Mouse (Mus musculus) MEL (cell line): ENCODE measurements around the gene Slc44a1. TPM values are rescaled to one million over a fixed set of nuclear protein-coding genes. Genes with fewer than 3 reads are reported as not detected.
A peak's percentile ranks its signal among the peaks of the same experiment; 100 is the strongest.

Experiments
- DNase-seq: peaks from one replicate; pipeline ENCODE4 v3.0.0; 2011; ENCODE audit warnings: low read depth, low spot score
- H3K27ac ChIP-seq: 2 replicates; pipeline ENCODE4 v1.5.1; 2012; ENCODE audit warnings: low read depth, mild to moderate bottlenecking, control low read depth, low read length, moderate library complexity; ENCODE audit not compliant: control insufficient read depth
- H3K27me3 ChIP-seq, 2 experiments: fragments of 150-350 bp in 1 of 2; sonication (generic) in 1 of 2; 2 replicates each; pipeline ENCODE4 v1.6.1; 2012; ENCODE audit warnings: low read length in 2 of 2, mild to moderate bottlenecking in 2 of 2, improper control_type of control experiment in 1 of 2, moderate library complexity in 1 of 2; ENCODE audit not compliant: insufficient read depth in 2 of 2, control insufficient read depth in 1 of 2
- H3K36me3 ChIP-seq, 2 experiments: 2 replicates each; pipeline ENCODE4 v1.6.1; 2012 to 2014; ENCODE audit warnings: low read length in 2 of 2, improper control_type of control experiment in 1 of 2, inconsistent platforms in 1 of 2, mild to moderate bottlenecking in 1 of 2; ENCODE audit not compliant: insufficient read depth in 2 of 2, control insufficient read depth in 1 of 2
- H3K4me1 ChIP-seq, 2 experiments: fragments of 150-350 bp in 1 of 2; sonication (generic) in 1 of 2; 2 replicates each; pipeline ENCODE4 v1.6.1; 2012; ENCODE audit warnings: low read length in 2 of 2, improper control_type of control experiment in 1 of 2, mild to moderate bottlenecking in 1 of 2; ENCODE audit not compliant: insufficient read depth in 2 of 2, control insufficient read depth in 1 of 2
- H3K4me3 ChIP-seq, 2 experiments: fragments of 150-350 bp in 1 of 2; sonication (generic) in 1 of 2; 2 replicates each; pipeline ENCODE4 v1.5.1; 2012; ENCODE audit warnings: low read depth in 2 of 2, low read length in 2 of 2, mild to moderate bottlenecking in 2 of 2, moderate library complexity in 2 of 2, control low read depth in 1 of 2, improper control_type of control experiment in 1 of 2; ENCODE audit not compliant: control insufficient read depth in 1 of 2, insufficient read depth in 1 of 2
- H3K79me2 ChIP-seq: 2 replicates; pipeline ENCODE4 v1.6.1; 2012; ENCODE audit warnings: mild to moderate bottlenecking, low read length, moderate library complexity; ENCODE audit not compliant: control insufficient read depth, poor library complexity, insufficient read depth
- H3K9ac ChIP-seq: 2 replicates; pipeline ENCODE4 v1.6.1; 2012; ENCODE audit warnings: low read depth, mild to moderate bottlenecking, control low read depth, low read length, moderate library complexity; ENCODE audit not compliant: control insufficient read depth, poor library complexity, severe bottlenecking
- H3K9me3 ChIP-seq: fragments of 150-350 bp; sonication (generic); replicated peaks from 2 replicates; pipeline ENCODE4 v1.6.1; 2012; ENCODE audit warnings: mild to moderate bottlenecking, low read length, improper control_type of control experiment, moderate library complexity; ENCODE audit not compliant: insufficient read depth
- CHD1 ChIP-seq: IDR thresholded peaks from 2 replicates; pipeline ENCODE4 v1.6.1; 2012; ENCODE audit warnings: low read depth, mild to moderate bottlenecking, inconsistent platforms, low read length, improper control_type of control experiment
- E2F4 ChIP-seq: IDR thresholded peaks from 2 replicates; pipeline ENCODE4 v1.6.1; 2011; ENCODE audit warnings: low read depth, low read length, improper control_type of control experiment, borderline replicate concordance
- EP300 ChIP-seq, 2 experiments: IDR thresholded peaks; 2 replicates each; pipeline ENCODE4 v1.6.1; 2011; ENCODE audit warnings: improper control_type of control experiment in 2 of 2, low read length in 2 of 2, low read depth in 1 of 2, mild to moderate bottlenecking in 1 of 2
- ETS1 ChIP-seq: IDR thresholded peaks from 2 replicates; pipeline ENCODE4 v1.6.1; 2012; ENCODE audit warnings: low read depth, mild to moderate bottlenecking, inconsistent platforms, low read length, improper control_type of control experiment, moderate library complexity
- GATA1 ChIP-seq: IDR thresholded peaks from 2 replicates; pipeline ENCODE4 v1.6.1; 2011; ENCODE audit warnings: low read depth, low read length, improper control_type of control experiment
- HCFC1 ChIP-seq: IDR thresholded peaks from 2 replicates; pipeline ENCODE4 v1.6.1; 2012; ENCODE audit warnings: low read depth, mild to moderate bottlenecking, inconsistent platforms, low read length, improper control_type of control experiment, moderate library complexity
- MYB ChIP-seq: IDR thresholded peaks from 2 replicates; pipeline ENCODE4 v1.6.1; 2011; ENCODE audit warnings: mild to moderate bottlenecking, low read depth, low read length, improper control_type of control experiment
- POLR2AphosphoS2 ChIP-seq: IDR thresholded peaks from 2 replicates; pipeline ENCODE4 v1.6.1; 2011; ENCODE audit warnings: low read length, improper control_type of control experiment
- RCOR1 ChIP-seq: IDR thresholded peaks from 2 replicates; pipeline ENCODE4 v1.6.1; 2012; ENCODE audit warnings: low read depth, mild to moderate bottlenecking, inconsistent platforms, low read length, improper control_type of control experiment
- TAL1 ChIP-seq: IDR thresholded peaks from 2 replicates; pipeline ENCODE4 v1.6.1; 2012; ENCODE audit warnings: mild to moderate bottlenecking, inconsistent platforms, low read length, moderate library complexity, mixed read lengths
- TCF12 ChIP-seq: IDR thresholded peaks from 2 replicates; pipeline ENCODE4 v1.6.1; 2014; ENCODE audit warnings: low read depth, mild to moderate bottlenecking, inconsistent platforms, low read length, improper control_type of control experiment, moderate library complexity
- ZNF384 ChIP-seq: IDR thresholded peaks from 2 replicates; pipeline ENCODE4 v1.6.1; 2012; ENCODE audit warnings: low read depth, mild to moderate bottlenecking, inconsistent platforms, low read length, improper control_type of control experiment
- polyA plus RNA-seq, 2 experiments: library from polyadenylated mRNA; stranded (reverse) in 1 of 2; unstranded in 1 of 2; fragments of >175 nt in 1 of 2; fragments of >200 nt in 1 of 2; gene quantifications; 2 replicates each; pipeline versions ENCODE4 v1.2.1 to v1.2.4; 2012; ENCODE audit warnings: low replicate concordance in 2 of 2, low read depth in 1 of 2; ENCODE audit not compliant: insufficient read length in 2 of 2, insufficient read depth in 1 of 2, missing spikeins in 1 of 2
- total RNA-seq: library from RNA; depleted of rRNA; stranded (reverse); fragments of 300-350 nt; gene quantifications from 2 replicates; pipeline ENCODE4 v1.2.3, GENCODE M21; 2012

Gene Slc44a1
- total and polyA plus RNA-seq, 3 experiments, result 9.6 to 10.6 TPM; not detected in 1

DNA sequence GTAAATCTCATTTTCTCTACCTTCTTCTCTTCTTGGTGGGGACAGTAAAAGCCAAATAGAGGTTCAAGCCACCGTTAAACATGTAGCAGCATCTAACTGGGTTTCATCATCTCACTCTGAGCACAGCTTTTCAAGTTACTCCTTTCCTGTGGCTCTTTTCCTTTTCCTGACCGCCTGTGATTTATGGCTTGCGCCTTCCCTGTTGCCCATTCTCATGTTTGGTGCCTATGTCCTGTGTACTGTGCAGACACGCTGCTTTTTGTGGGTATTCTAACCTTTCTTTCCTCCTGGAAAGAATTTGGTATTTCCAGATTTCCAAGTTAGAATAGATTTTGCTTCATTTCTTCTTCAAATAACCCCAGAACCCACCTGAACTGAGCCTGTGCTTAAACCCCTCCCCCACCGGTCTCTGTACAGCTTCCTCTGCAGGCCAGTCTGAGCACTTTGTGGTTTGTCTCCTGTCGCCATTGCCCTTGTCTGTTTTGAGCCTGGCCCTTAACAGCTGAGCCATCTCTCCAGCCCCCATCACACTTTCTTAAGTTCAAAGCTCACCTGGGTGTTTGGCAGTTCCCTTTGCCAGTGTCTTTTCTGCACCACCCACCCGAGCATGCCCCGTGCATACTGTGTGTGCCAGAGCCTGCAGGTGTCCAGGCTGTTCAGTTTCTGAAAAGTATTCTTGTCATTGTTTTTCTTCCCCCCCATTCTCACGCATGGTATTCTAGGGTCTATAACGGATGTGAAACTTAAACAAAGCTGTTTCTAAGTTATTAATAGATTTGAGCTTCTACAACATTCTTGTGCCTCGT lies 73.3 kb downstream of the Slc44a1 start:
- Histone ChIP-seq H3K4me1 (peaks cover 3 to 5% of the 10 kb centered on the region in 2 experiments; a peak in 3 of 4 replicates), H3K9me3 (no peaks in the 10 kb centered on the region), H3K27me3 (no peaks in the 10 kb centered on the region), H3K79me2 (no peaks in the 10 kb centered on the region), H3K9ac (no peak overlapping the region), H3K27ac (no peak overlapping the region), H3K36me3 (no peaks in the 10 kb centered on the region; a peak in 1 of 4 replicates), H3K4me3 (no peak overlapping the region)
- no peak for TF ChIP-seq HCFC1
- TF ChIP-seq RCOR1, result no peak
- no peak for TF ChIP-seq CHD1
- no peak for TF ChIP-seq POLR2AphosphoS2
- TF ChIP-seq GATA1, result no peak
- DNase-seq, result no peak

DNA sequence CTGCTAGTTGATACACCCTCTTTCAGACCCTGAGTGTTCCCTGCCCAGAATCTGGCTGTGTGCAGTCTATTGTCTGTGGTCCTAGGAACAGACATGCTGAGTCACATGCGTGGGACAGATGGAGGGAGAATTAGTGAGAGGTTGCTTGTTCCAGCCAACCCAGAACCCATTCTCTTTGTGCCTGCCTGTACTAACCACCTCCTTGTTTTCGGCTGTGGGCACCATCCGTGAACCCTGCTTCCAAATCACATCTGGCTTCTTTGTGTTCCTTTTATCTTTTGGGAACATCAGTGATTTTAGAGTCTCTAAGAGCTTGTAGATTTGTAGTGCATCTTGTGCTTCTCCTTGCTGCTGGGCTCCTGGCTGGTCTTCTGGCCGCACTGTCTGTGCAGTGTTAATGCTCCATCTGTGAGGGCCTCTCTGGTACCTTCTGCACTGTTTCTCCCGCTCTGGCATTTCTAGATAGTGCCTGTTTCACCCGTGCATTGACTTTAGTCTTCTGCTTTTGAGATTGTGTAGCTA lies 75.9 kb downstream of the Slc44a1 start:
- Histone ChIP-seq H3K36me3 (peaks cover 0 to 3% of the 10 kb centered on the region in 2 experiments; a peak in 1 of 4 replicates), H3K9me3 (no peaks in the 10 kb centered on the region), H3K4me1 (peaks cover 3 to 13% of the 10 kb centered on the region in 2 experiments; a peak in 3 of 4 replicates), H3K79me2 (no peaks in the 10 kb centered on the region), H3K27me3 (no peaks in the 10 kb centered on the region), H3K27ac (no peak overlapping the region), H3K4me3 (no peak overlapping the region)
- no peak for DNase-seq
- no peak for TF ChIP-seq ZNF384
- no peak for TF ChIP-seq RCOR1
- no peak for TF ChIP-seq TAL1
- no peak for TF ChIP-seq E2F4
- TF ChIP-seq, all 39 proteins: peak for 0
- H3K9ac ChIP-seq, result no peak overlapping the region

DNA sequence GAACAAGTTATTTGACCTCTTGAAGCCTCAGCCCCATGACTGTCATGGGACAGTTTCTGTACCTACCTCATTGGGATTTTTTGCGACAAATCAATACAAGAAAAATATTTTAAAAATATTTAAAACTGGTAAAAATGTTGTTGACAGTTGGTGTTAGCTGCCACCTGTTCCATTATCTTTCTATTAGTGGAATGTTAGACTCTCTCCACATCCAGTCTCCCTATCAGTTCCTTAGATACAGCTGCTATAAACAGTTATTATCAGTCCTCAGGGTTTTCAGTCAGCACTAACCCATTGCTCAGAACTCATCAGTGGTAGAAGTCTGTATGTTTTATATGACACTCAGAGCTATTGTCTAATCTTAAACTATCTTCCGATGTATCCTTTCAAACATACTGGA lies 79.2 kb downstream of the Slc44a1 start:
- peaks cover 3 to 13% of the 10 kb centered on the region in 2 experiments; a peak in 3 of 4 replicates for H3K4me1 ChIP-seq
- H3K27ac ChIP-seq, result no peak overlapping the region
- TF ChIP-seq HCFC1 (no peak), MYB (0 out of 2 replicates have a peak, but pooled peaks have one; percentile 26), EP300 (IDR thresholded peaks at IDR 0.05; ENCODE audit: low read depth in 1 of 2, low read length in 2 of 2) (peak; percentile 37 to 63; a peak in 1 of 4 replicates), TCF12 (peak; percentile 52; the same call in 1 of the 2 replicates), ETS1 (peak; percentile 44; the same call in 1 of the 2 replicates), GATA1 (peak; percentile 32; the same call in 1 of the 2 replicates)
- no peak overlapping the region for H3K4me3 ChIP-seq
- H3K27me3 ChIP-seq, result no peaks in the 10 kb centered on the region
- H3K9me3 ChIP-seq, result no peaks in the 10 kb centered on the region
- H3K79me2 ChIP-seq, result no peaks in the 10 kb centered on the region
- peaks cover 0 to 3% of the 10 kb centered on the region in 2 experiments; a peak in 1 of 4 replicates for H3K36me3 ChIP-seq
- no peak for DNase-seq
- H3K9ac ChIP-seq, result no peak overlapping the region
